Mouse (Mus musculus) embryonic facial prominence, embryonic 13.5 days (tissue): ENCODE measurements around the gene Armh3. TPM values are rescaled to one million over a fixed set of nuclear protein-coding genes. Genes with fewer than 3 reads are reported as not detected.
A peak's percentile ranks its signal among the peaks of the same experiment; 100 is the strongest.

Source experiments
- ATAC-seq: fragments of 200-750 bp; cut with Nextera tagmentation; 2 replicates; pipeline ENCODE4 v1.8.0; 2017; ENCODE audit warnings: low read depth; ENCODE audit not compliant: insufficient number of reproducible peaks, insufficient read depth, low FRiP score, low TSS enrichment
- H3K27ac ChIP-seq: fragments of 300-500 bp; sonication (generic); 2 replicates; pipeline ENCODE4 v1.5.1; 2015; ENCODE audit warnings: moderate library complexity, mild to moderate bottlenecking, inconsistent platforms
- H3K27me3 ChIP-seq: fragments of 300-500 bp; sonication (generic); 2 replicates; pipeline ENCODE4 v1.6.1; 2015; ENCODE audit warnings: mild to moderate bottlenecking, inconsistent platforms
- H3K36me3 ChIP-seq: fragments of 300-500 bp; sonication (generic); 2 replicates; pipeline ENCODE4 v1.6.1; 2015; ENCODE audit warnings: mild to moderate bottlenecking, inconsistent platforms
- H3K4me1 ChIP-seq: fragments of 300-500 bp; sonication (generic); 2 replicates; pipeline ENCODE4 v1.6.1; 2015; ENCODE audit warnings: inconsistent platforms
- H3K4me2 ChIP-seq: fragments of 300-500 bp; sonication (generic); 2 replicates; pipeline ENCODE4 v1.6.1; 2015; ENCODE audit warnings: moderate library complexity, mild to moderate bottlenecking, inconsistent platforms
- H3K4me3 ChIP-seq: fragments of 300-500 bp; sonication (generic); 2 replicates; pipeline ENCODE4 v1.5.1; 2015; ENCODE audit warnings: mild to moderate bottlenecking, inconsistent platforms
- H3K9ac ChIP-seq: fragments of 300-500 bp; sonication (generic); 2 replicates; pipeline ENCODE4 v1.6.1; 2015; ENCODE audit warnings: mild to moderate bottlenecking, inconsistent platforms
- H3K9me3 ChIP-seq: fragments of 300-500 bp; sonication (generic); 2 replicates; pipeline ENCODE4 v1.6.1; 2016; ENCODE audit warnings: inconsistent platforms
- WGBS: fragments of 180-500 bp; shearing (Covaris S2); methylation state at CpG from one replicate; pipeline ENCODE4 v1.1.7; 2015; ENCODE audit warnings: mixed read lengths; 5-methylcytosine and 5-hydroxymethylcytosine counted together
- polyA plus RNA-seq: library from polyadenylated mRNA; unstranded; fragments of >200 nt; fragmentation: Nextera tagmentation; extraction: Ambion mirVana; gene quantifications from 2 replicates; pipeline ENCODE4 v1.2.1, GENCODE M21; 2015

The Armh3 gene
- polyA plus RNA-seq, 1 experiment from 2014 or later = 22.3 TPM

GRCm38 (mm10) chr19:45796879-45797278 lies 201.4 kb downstream of the Armh3 start:
- no peak overlapping the region for H3K4me3 ChIP-seq
- no peak overlapping the region for H3K4me2 ChIP-seq
- no peaks in the 10 kb centered on the region for H3K27me3 ChIP-seq
- no peak overlapping the region; the same call in 1 of the 2 replicates for H3K9ac ChIP-seq
- H3K4me1 ChIP-seq = peaks cover 5% of the 10 kb centered on the region
- no peaks in the 10 kb centered on the region for H3K36me3 ChIP-seq
- ATAC-seq = no peak
- H3K9me3 ChIP-seq = no peaks in the 10 kb centered on the region
- WGBS = 67% methylated on average over 15 of the region's 15 CpGs
- no peak overlapping the region for H3K27ac ChIP-seq

- Histone ChIP-seq H3K4me2 (peak overlapping the region; percentile 59), H3K9me3 (no peaks in the 10 kb centered on the region), H3K9ac (peak overlapping the region; percentile 53), H3K4me3 (peak overlapping the region; percentile 33), H3K36me3 (no peaks in the 10 kb centered on the region), H3K4me1 (peaks cover 5% of the 10 kb centered on the region), H3K27ac (no peak overlapping the region), H3K27me3 (no peaks in the 10 kb centered on the region)
- ATAC-seq = 0 out of 2 replicates have a peak, but pooled peaks have one; percentile 39
- WGBS = 7% methylated on average over 15 of the region's 15 CpGs
Measured at GRCm38 (mm10) chr19:45796061-45796556, 202.2 kb downstream of the Armh3 start.

GRCm38 (mm10) chr19:45795406-45795944 lies 202.8 kb downstream of the Armh3 start:
- no peak for ATAC-seq
- Histone ChIP-seq H3K9ac (no peak overlapping the region), H3K4me1 (peaks cover 5% of the 10 kb centered on the region), H3K27ac (no peak overlapping the region), H3K4me2 (peak overlapping the region; percentile 59), H3K4me3 (peak overlapping the region; percentile 33), H3K9me3 (no peaks in the 10 kb centered on the region), H3K36me3 (no peaks in the 10 kb centered on the region), H3K27me3 (no peaks in the 10 kb centered on the region)
- 26% methylated on average over 15 of the region's 15 CpGs for WGBS

- ATAC-seq = no peak
- Histone ChIP-seq H3K4me3 (no peak overlapping the region), H3K27ac (no peak overlapping the region), H3K9ac (no peak overlapping the region), H3K27me3 (no peaks in the 10 kb centered on the region), H3K4me2 (no peak overlapping the region), H3K4me1 (peaks cover 5% of the 10 kb centered on the region), H3K36me3 (no peaks in the 10 kb centered on the region), H3K9me3 (no peaks in the 10 kb centered on the region)
- WGBS = 71% methylated on average over 6 of the region's 6 CpGs
Measured at GRCm38 (mm10) chr19:45794718-45795117, 203.6 kb downstream of the Armh3 start.

GRCm38 (mm10) chr19:45792404-45792803 lies 205.9 kb downstream of the Armh3 start:
- no peak for ATAC-seq
- H3K4me1 ChIP-seq = peaks cover 5% of the 10 kb centered on the region
- H3K36me3 ChIP-seq = no peaks in the 10 kb centered on the region
- H3K9ac ChIP-seq = no peak overlapping the region
- no peak overlapping the region for H3K27ac ChIP-seq
- 86% methylated on average over 6 of the region's 6 CpGs for WGBS
- no peak overlapping the region for H3K4me2 ChIP-seq
- no peak overlapping the region for H3K4me3 ChIP-seq
- H3K9me3 ChIP-seq = no peaks in the 10 kb centered on the region
- no peaks in the 10 kb centered on the region for H3K27me3 ChIP-seq

GRCm38 (mm10) chr19:45789888-45790874 lies 208.1 kb downstream of the Armh3 start:
- no peak overlapping the region for H3K4me3 ChIP-seq
- H3K27me3 ChIP-seq = no peaks in the 10 kb centered on the region
- WGBS = 79% methylated on average over 13 of the region's 13 CpGs
- no peak overlapping the region for H3K9ac ChIP-seq
- H3K27ac ChIP-seq = no peak overlapping the region
- H3K9me3 ChIP-seq = no peaks in the 10 kb centered on the region
- H3K4me1 ChIP-seq = no peaks in the 10 kb centered on the region
- no peak for ATAC-seq
- H3K36me3 ChIP-seq = no peaks in the 10 kb centered on the region
- H3K4me2 ChIP-seq = no peak overlapping the region

- Histone ChIP-seq H3K9ac (no peak overlapping the region), H3K27ac (no peak overlapping the region), H3K9me3 (no peaks in the 10 kb centered on the region), H3K36me3 (no peaks in the 10 kb centered on the region), H3K4me1 (no peaks in the 10 kb centered on the region), H3K27me3 (no peaks in the 10 kb centered on the region), H3K4me3 (no peak overlapping the region), H3K4me2 (no peak overlapping the region)
- ATAC-seq = no peak
- WGBS = 80% methylated on average over 7 of the region's 7 CpGs
Measured at GRCm38 (mm10) chr19:45789365-45789764, 208.9 kb downstream of the Armh3 start.

GRCm38 (mm10) chr19:45788337-45788736 lies 210.0 kb downstream of the Armh3 start:
- no peak overlapping the region for H3K9ac ChIP-seq
- no peaks in the 10 kb centered on the region for H3K36me3 ChIP-seq
- H3K4me3 ChIP-seq = no peak overlapping the region
- H3K9me3 ChIP-seq = no peaks in the 10 kb centered on the region
- ATAC-seq = no peak
- H3K4me2 ChIP-seq = no peak overlapping the region
- no peaks in the 10 kb centered on the region for H3K27me3 ChIP-seq
- peaks cover 3% of the 10 kb centered on the region; the same call in 1 of the 2 replicates for H3K4me1 ChIP-seq
- H3K27ac ChIP-seq = no peak overlapping the region
- WGBS = 50% methylated on average over 4 of the region's 4 CpGs

- H3K4me1 ChIP-seq = peaks cover 3% of the 10 kb centered on the region; the same call in 1 of the 2 replicates
- ATAC-seq = no peak
- H3K9ac ChIP-seq = no peak overlapping the region
- H3K27me3 ChIP-seq = no peaks in the 10 kb centered on the region
- H3K4me2 ChIP-seq = no peak overlapping the region
- WGBS = 66% methylated on average over 3 of the region's 3 CpGs
- no peak overlapping the region for H3K4me3 ChIP-seq
- no peaks in the 10 kb centered on the region for H3K36me3 ChIP-seq
- no peaks in the 10 kb centered on the region for H3K9me3 ChIP-seq
- H3K27ac ChIP-seq = no peak overlapping the region
Measured at GRCm38 (mm10) chr19:45787450-45787849, 210.8 kb downstream of the Armh3 start.

GRCm38 (mm10) chr19:45785470-45785869 lies 212.8 kb downstream of the Armh3 start:
- H3K27ac ChIP-seq = no peak overlapping the region
- H3K4me3 ChIP-seq = no peak overlapping the region
- no peaks in the 10 kb centered on the region for H3K9me3 ChIP-seq
- 0 out of 2 replicates have a peak, but pooled peaks cover 4% of the 10 kb centered on the region for H3K36me3 ChIP-seq
- WGBS = 54% methylated on average over 3 of the region's 3 CpGs
- H3K4me2 ChIP-seq = no peak overlapping the region
- peaks cover 16% of the 10 kb centered on the region for H3K4me1 ChIP-seq
- no peaks in the 10 kb centered on the region for H3K27me3 ChIP-seq
- no peak overlapping the region for H3K9ac ChIP-seq
- no peak for ATAC-seq

GRCm38 (mm10) chr19:45783933-45784576 lies 214.2 kb downstream of the Armh3 start:
- H3K27me3 ChIP-seq = no peaks in the 10 kb centered on the region
- 30% methylated on average over 17 of the region's 17 CpGs for WGBS
- peak overlapping the region; percentile 41 for H3K27ac ChIP-seq
- H3K4me2 ChIP-seq = peak overlapping the region; percentile 62
- no peak; the same call in 1 of the 2 replicates for ATAC-seq
- peak overlapping the region; percentile 58 for H3K9ac ChIP-seq
- peak overlapping the region; percentile 99 for H3K4me3 ChIP-seq
- H3K36me3 ChIP-seq = peaks cover 12% of the 10 kb centered on the region
- no peaks in the 10 kb centered on the region for H3K9me3 ChIP-seq
- peaks cover 28% of the 10 kb centered on the region for H3K4me1 ChIP-seq
